Mouse (Mus musculus) forelimb bud, embryonic 11.5 days (tissue): ENCODE measurements around the gene Vezt.
A peak's percentile ranks its signal among the peaks of the same experiment; 100 is the strongest.

Experiments used
- DNase-seq: peaks from one replicate; pipeline ENCODE4 v3.0.0-alpha.2; 2012; ENCODE audit warnings: low read depth, low spot score

Gene Vezt

DNA sequence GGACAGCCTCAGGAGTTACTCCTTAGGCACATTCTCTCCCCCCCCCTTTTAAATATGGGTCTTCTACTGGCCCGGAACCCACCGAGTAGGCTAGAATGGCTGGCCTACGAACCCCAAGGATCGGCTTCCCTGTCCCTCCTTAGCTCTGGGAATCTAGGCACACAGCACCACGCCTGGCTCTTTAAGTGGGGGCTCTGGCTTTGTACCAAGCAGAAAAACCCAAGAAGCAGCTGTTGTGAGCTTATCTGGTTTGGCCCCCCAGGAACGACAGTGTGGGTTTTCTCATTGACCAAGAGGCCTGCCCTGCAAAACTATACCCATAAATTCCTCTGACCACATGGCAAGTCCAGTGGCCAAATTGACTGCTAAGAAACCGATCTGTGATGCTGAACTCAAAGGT, 82.1 kb downstream of the Vezt start:
- DNase-seq: no peak

GRCm38 (mm10) chr10:93950991-93951390, 84.6 kb downstream of the Vezt start:
- no peak for DNase-seq

- no peak for DNase-seq
These were observed 85.7 kb downstream of the Vezt start for GRCm38 (mm10) chr10:93949921-93950320.

DNA sequence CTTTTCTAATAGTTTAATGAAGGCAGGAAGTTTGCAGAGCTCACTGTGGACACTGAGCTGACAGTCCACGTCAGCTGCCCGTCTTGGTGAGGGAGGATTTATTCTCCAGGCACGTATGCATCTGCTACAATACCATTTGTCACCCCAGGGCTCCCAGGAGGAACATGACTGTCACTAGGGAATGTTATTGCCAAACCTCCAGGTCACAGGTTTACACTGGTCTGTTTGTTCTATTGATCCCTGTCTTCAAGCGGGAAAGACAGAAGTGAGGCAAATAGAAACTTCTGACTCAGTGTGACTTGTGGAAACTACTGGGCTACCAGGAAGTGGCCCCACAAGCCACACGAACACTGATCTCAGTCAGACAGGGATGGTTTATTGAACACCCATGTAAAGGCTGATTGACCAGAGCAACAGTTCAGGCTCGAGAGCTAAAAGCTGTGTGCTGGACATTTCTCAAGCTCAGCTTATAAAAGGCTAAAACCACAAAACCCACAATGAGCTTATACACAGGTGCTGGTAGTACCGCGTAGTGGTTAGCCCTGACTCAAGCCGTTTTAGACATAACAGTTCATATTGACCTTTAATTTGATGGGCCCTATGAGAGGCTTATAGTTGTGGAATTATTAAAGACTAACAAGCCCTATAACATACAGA, 89.6 kb downstream of the Vezt start:
- DNase-seq: no peak

- no peak for DNase-seq
These were observed 90.3 kb downstream of the Vezt start for GRCm38 (mm10) chr10:93945364-93945763.

DNA sequence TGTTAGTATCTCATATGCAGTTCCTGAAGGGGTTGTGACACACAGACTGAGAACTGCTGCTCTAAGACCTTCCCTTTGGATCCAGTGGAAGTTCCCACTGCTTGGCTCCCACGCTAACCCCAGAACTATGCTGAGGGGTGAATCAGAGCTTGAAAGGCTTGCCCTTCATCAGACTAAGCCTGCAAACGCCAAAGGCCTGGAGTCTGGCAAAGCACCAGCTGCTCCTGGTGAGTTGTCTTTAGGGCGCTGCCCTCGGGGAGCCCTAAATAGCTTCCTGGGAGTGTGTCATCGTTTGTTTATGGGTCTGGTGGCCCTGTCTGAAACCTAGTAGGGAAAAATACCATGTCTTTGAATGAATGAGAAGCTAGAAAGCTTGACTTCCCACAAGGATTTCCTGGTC, 91.4 kb downstream of the Vezt start:
- DNase-seq: no peak

DNA sequence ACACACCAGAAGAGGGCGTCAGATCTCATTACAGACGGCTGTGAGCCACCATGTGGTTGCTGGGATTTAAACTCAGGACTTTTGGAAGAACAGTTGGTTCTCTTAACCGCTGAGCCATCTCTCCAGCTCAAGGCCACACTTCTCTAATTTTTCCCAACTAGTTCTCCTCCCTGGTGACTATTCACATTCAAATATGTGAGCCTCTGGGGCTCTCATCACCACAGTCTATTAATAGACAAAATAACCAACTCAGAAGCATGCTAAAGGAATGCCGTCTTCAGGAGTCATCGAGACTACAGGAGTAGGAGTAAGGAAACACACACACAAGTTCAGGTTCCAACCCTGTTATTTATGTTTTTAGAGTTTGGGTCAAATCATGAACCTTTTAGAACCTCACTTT, 95.3 kb downstream of the Vezt start:
- DNase-seq: no peak

DNA sequence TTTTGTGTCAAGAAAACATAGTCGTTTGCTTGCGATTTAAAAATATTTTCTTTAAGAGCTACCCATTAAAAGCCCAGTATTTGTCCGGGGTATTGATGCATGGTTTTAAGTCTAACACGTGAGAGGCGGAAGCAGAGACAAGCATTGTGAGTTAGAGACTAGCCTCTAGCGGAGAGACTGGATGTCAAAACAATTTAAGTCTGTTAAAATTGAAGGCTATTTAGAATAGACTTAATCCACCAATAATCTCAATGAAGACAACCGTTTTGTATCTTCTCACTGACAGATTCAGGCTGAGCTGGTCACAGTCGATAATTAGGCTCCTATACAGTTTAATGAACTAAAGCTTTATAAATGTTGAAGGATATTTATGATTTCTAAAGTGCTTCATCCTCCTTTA, 95.9 kb downstream of the Vezt start:
- no peak for DNase-seq

DNA sequence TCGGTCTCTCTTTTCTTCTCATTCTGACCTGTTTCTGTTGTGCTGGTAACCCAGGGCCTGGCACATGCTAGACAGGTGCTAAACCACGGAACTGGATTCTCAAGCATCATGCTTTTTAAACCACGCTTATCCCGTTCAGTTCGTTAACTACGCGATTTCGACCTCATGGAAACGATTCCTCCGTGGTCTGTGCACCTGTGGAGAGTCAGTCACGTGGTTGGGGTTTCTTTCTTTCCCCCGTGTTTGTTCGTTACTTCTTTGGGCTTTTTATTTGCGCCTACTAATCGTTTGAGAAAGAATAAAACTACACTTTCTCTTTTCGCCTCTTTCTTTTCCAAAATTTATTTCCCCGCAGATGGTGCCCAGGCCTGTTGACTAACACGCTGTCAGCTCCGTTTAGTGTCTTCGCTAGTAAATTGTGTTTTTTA, 96.8 kb downstream of the Vezt start:
- no peak for DNase-seq

GRCm38 (mm10) chr10:93933980-93934379, 101.6 kb downstream of the Vezt start:
- peak; percentile 48 for DNase-seq

- no peak for DNase-seq
These were observed 102.8 kb downstream of the Vezt start for GRCm38 (mm10) chr10:93932861-93933260.

GRCm38 (mm10) chr10:93932020-93932419, 103.6 kb downstream of the Vezt start:
- no peak for DNase-seq

GRCm38 (mm10) chr10:93931431-93931830, 104.2 kb downstream of the Vezt start:
- DNase-seq: no peak

- DNase-seq: no peak
These were observed 105.3 kb downstream of the Vezt start for GRCm38 (mm10) chr10:93930236-93930824.

DNA sequence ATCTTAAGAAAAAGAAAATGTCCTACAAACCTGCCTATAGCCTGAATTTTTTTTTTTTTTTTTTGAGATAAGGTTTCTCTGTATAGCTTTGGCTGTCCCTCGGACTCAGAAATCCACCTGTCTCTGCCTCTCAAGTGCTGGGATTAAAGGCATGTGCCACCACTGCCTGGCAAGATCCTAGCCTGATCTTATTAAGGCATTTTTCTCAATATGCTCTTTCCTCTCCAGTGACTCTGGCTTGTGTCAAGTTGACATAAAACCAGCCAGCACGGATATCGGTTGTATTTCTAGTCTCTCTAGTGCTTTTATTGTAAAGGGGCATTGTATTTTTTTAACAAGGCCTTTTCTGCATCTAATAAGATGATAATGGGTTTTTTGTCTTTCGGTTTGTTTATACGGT, 111.0 kb downstream of the Vezt start:
- DNase-seq: no peak

DNA sequence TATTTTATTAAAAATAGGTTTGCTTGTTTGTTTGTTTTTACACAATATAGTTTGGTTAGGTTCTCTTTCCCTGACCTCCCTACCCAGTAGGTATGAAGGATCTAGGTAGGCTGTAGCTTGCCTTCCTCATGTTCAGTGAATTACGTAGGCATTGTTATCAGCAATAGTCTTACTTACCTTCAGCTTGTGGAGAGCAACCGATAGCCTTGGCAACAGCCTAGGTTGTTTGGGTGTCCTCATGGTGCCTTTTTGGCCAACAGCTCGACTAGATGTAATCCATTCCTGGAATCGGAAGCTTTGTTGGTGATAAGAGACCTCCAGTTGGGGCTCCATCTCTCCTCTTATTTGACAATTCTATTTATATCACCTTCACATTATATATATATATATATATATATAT, 114.5 kb downstream of the Vezt start:
- no peak for DNase-seq

- DNase-seq: no peak
These were observed 116.4 kb downstream of the Vezt start for GRCm38 (mm10) chr10:93919227-93919626.

DNA sequence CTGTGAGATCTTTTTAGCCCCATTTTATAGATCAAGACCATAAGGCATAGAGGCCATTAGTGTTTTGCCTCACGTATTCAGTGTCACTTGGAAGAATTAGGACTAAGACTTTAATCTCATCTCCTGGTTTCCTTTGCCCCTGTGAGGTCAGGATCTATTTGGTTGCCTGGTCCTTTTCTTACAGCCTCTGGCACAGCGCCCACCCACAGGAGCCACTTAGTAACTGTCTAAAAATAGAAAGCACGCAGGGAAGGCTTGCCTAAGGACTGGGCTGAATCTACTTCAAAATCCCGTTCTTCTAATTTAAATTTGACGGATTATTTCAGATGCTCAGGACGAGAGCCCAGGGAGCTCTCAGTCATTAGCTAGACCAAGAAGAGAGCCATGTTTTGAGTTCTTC, 116.9 kb downstream of the Vezt start:
- no peak for DNase-seq

DNA sequence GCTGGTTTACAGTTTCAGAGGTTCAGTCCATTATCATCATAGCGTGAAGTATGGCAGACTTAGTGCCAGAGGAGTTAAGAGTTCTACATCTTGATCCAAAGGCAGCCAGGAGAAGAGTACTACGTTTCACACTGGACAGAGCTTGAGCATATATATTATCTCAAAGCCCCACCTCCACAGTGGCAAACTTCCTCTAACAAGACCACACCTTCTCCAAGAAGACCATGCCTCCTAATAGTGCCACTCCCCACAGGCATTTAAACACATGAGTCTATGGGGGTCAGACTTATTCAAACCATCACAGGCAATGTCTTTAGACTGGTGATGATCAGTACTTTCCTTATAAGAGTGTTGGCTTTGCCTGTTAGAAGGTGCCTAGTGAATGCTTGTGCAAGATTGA, 117.5 kb downstream of the Vezt start:
- no peak for DNase-seq

GRCm38 (mm10) chr10:93916778-93917177, 118.8 kb downstream of the Vezt start:
- no peak for DNase-seq

DNA sequence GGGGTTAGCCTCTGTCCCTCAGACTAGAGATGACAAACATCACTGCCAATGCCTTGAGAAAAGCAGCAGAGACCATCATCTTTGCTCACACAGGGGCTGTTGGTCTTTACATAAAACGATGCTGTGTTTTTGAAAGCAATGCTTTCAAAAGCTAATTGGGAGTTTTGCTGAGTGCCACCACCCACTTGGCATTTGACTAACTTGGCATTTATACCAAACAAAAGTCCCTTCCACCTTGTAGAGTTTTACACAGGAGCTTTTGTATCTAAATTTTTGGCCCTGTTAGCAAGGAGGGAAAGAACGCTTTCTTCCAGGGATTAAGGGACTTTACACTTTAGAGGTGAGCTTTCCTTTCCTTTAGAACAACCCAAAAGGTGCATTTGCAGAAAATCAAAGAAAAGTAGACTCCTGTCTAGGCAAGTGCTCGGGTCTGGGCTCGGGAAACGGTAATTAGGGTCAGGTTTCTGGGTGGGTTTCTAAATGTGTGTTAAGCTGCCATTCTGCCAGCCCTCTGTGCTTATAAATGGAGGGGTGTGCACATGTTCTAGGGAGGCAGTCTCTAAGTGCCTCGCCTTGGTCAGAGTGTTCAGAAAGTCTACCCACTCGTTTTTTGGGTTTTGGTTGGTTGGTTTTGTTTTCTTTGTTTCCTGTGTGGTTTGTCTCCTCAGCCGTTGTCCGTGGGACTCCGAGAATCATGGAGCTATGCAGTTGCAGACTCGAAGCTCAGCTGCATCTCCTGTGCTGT, 119.9 kb downstream of the Vezt start:
- no peak for DNase-seq

- no peak for DNase-seq
These were observed 122.1 kb downstream of the Vezt start for GRCm38 (mm10) chr10:93913525-93913924.

DNA sequence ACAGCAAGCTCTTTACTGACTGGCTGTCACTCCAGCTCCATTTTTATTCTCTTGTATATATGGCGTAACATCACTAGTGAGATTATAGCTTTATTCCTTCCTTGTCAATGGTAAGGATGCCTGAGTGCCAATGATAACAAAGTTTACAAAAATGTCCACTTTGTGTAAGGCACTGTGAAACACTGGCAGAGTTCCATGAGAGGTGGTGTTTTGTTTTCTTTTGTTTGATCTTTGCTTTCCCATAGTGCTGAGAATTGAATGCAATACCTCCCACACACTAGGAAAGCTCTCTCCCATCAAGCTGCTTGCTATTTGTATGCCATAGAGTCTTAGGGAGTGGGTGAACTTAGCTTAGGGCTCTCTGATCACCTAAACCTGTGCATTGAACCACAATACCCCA, 122.7 kb downstream of the Vezt start:
- no peak for DNase-seq
